Mouse (Mus musculus): Measurements from ENCODE around the gene 1700003F12Rik. TPM values are rescaled to one million over a fixed set of nuclear protein-coding genes. Genes with fewer than 3 reads are reported as not detected.

The 1700003F12Rik gene
- polyA plus RNA-seq, 1 experiment from 2014 or later = 1.1 TPM

GRCm38 (mm10) chr2:154567766-154568165 is 20.9 kb downstream of the 1700003F12Rik start:
- peaks cover 7% of the 10 kb centered on the region; the same call in 1 of the 2 replicates for H3K4me1 ChIP-seq (ENCODE audit: control insufficient read depth, insufficient read depth, low read length)
- no peak for ATAC-seq (ENCODE audit: low FRiP score, low TSS enrichment)
- H3K36me3 ChIP-seq (ENCODE audit: control insufficient read depth, insufficient read depth, low read length) = no peaks in the 10 kb centered on the region
- peak overlapping the region; percentile 64 for H3K4me3 ChIP-seq (replicated peaks; ENCODE audit: low read depth, low read length)
- no peaks in the 10 kb centered on the region for H3K9me3 ChIP-seq (ENCODE audit: control insufficient read depth, low read length)
- H3K4me2 ChIP-seq (ENCODE audit: low read length) = peak overlapping the region; percentile 95
- WGBS = 63% methylated on average over 2 of the region's 2 CpGs
- no peak for DNase-seq
- H3K9ac ChIP-seq (replicated peaks; ENCODE audit: low read length) = 0 out of 2 replicates have a peak overlapping the region, but pooled peaks have one; percentile 3
- no peaks in the 10 kb centered on the region for H3K27me3 ChIP-seq (ENCODE audit: control insufficient read depth, insufficient read depth, low read length)
- peak overlapping the region; percentile 74 for H3K27ac ChIP-seq (replicated peaks; ENCODE audit: low read depth, low read length)

GRCm38 (mm10) chr2:154568329-154569070 is 21.6 kb downstream of the 1700003F12Rik start:
- H3K4me2 ChIP-seq (ENCODE audit: low read length) = peak overlapping the region; percentile 95
- no peaks in the 10 kb centered on the region for H3K27me3 ChIP-seq (ENCODE audit: control insufficient read depth, insufficient read depth, low read length)
- H3K27ac ChIP-seq (replicated peaks; ENCODE audit: low read depth, low read length) = peak overlapping the region; percentile 74
- ATAC-seq (ENCODE audit: low FRiP score, low TSS enrichment) = peak; percentile 31; the same call in 1 of the 2 replicates
- 4% methylated on average over 10 of the region's 10 CpGs for WGBS
- peak overlapping the region; percentile 64 for H3K4me3 ChIP-seq (replicated peaks; ENCODE audit: low read depth, low read length)
- H3K9me3 ChIP-seq (ENCODE audit: control insufficient read depth, low read length) = no peaks in the 10 kb centered on the region
- peak overlapping the region; percentile 48; the same call in 1 of the 2 replicates for H3K9ac ChIP-seq (replicated peaks; ENCODE audit: low read length)
- H3K4me1 ChIP-seq (ENCODE audit: control insufficient read depth, insufficient read depth, low read length) = peaks cover 7% of the 10 kb centered on the region; the same call in 1 of the 2 replicates
- H3K36me3 ChIP-seq (ENCODE audit: control insufficient read depth, insufficient read depth, low read length) = no peaks in the 10 kb centered on the region
- DNase-seq = peak; percentile 73

GRCm38 (mm10) chr2:154569071-154569748 is 22.3 kb downstream of the 1700003F12Rik start:
- H3K4me2 ChIP-seq (ENCODE audit: low read length) = peak overlapping the region; percentile 95
- under 1% methylated on average over 65 of the region's 70 CpGs for WGBS
- H3K27me3 ChIP-seq (ENCODE audit: control insufficient read depth, insufficient read depth, low read length) = no peaks in the 10 kb centered on the region
- no peaks in the 10 kb centered on the region for H3K36me3 ChIP-seq (ENCODE audit: control insufficient read depth, insufficient read depth, low read length)
- peak overlapping the region; percentile 64 for H3K4me3 ChIP-seq (replicated peaks; ENCODE audit: low read depth, low read length)
- no peaks in the 10 kb centered on the region for H3K9me3 ChIP-seq (ENCODE audit: control insufficient read depth, low read length)
- peaks cover 7% of the 10 kb centered on the region; the same call in 1 of the 2 replicates for H3K4me1 ChIP-seq (ENCODE audit: control insufficient read depth, insufficient read depth, low read length)
- ATAC-seq (ENCODE audit: low FRiP score, low TSS enrichment) = peak; percentile 58
- H3K27ac ChIP-seq (replicated peaks; ENCODE audit: low read depth, low read length) = peak overlapping the region; percentile 74
- H3K9ac ChIP-seq (replicated peaks; ENCODE audit: low read length) = peak overlapping the region; percentile 48
- DNase-seq = peak; percentile 65

- Histone ChIP-seq H3K27me3 (ENCODE audit: control insufficient read depth, insufficient read depth, low read length) (no peaks in the 10 kb centered on the region), H3K36me3 (ENCODE audit: control insufficient read depth, insufficient read depth, low read length) (no peaks in the 10 kb centered on the region), H3K9me3 (ENCODE audit: control insufficient read depth, low read length) (no peaks in the 10 kb centered on the region), H3K27ac (replicated peaks; ENCODE audit: low read depth, low read length) (peak within 1 kb of the TSS; percentile 74), H3K9ac (replicated peaks; ENCODE audit: low read length) (peak within 1 kb of the TSS; percentile 48), H3K4me1 (ENCODE audit: control insufficient read depth, insufficient read depth, low read length) (peaks cover 7% of the 10 kb centered on the region; the same call in 1 of the 2 replicates), H3K4me3 (replicated peaks; ENCODE audit: low read depth, low read length) (peak within 1 kb of the TSS; percentile 64), H3K4me2 (ENCODE audit: low read length) (peak within 1 kb of the TSS; percentile 95)
- DNase-seq = peak; percentile 98
- peak; percentile 97 for ATAC-seq (ENCODE audit: low FRiP score, low TSS enrichment)
- WGBS = under 1% methylated on average over 39 of the region's 44 CpGs
Measured at GRCm38 (mm10) chr2:154569836-154570286, 23.0 kb downstream of the 1700003F12Rik start, which contains the start of gene E2f1. Gene E2f1 (minus strand): TSS chr2:154569892.

GRCm38 (mm10) chr2:154570666-154571065 is 23.8 kb downstream of the 1700003F12Rik start:
- 74% methylated on average over 4 of the region's 4 CpGs for WGBS
- Histone ChIP-seq H3K9me3 (ENCODE audit: control insufficient read depth, low read length) (no peaks in the 10 kb centered on the region), H3K4me3 (replicated peaks; ENCODE audit: low read depth, low read length) (no peak overlapping the region), H3K36me3 (ENCODE audit: control insufficient read depth, insufficient read depth, low read length) (no peaks in the 10 kb centered on the region), H3K27ac (replicated peaks; ENCODE audit: low read depth, low read length) (no peak overlapping the region), H3K27me3 (ENCODE audit: control insufficient read depth, insufficient read depth, low read length) (no peaks in the 10 kb centered on the region), H3K4me1 (ENCODE audit: control insufficient read depth, insufficient read depth, low read length) (peaks cover 7% of the 10 kb centered on the region; the same call in 1 of the 2 replicates), H3K4me2 (ENCODE audit: low read length) (peak overlapping the region; percentile 95), H3K9ac (replicated peaks; ENCODE audit: low read length) (no peak overlapping the region)
- DNase-seq = no peak
- ATAC-seq (ENCODE audit: low FRiP score, low TSS enrichment) = no peak

- Histone ChIP-seq H3K9me3 (ENCODE audit: control insufficient read depth, low read length) (no peaks in the 10 kb centered on the region), H3K4me2 (ENCODE audit: low read length) (no peak overlapping the region), H3K27me3 (ENCODE audit: control insufficient read depth, insufficient read depth, low read length) (no peaks in the 10 kb centered on the region), H3K27ac (replicated peaks; ENCODE audit: low read depth, low read length) (no peak overlapping the region), H3K36me3 (ENCODE audit: control insufficient read depth, insufficient read depth, low read length) (no peaks in the 10 kb centered on the region), H3K4me1 (ENCODE audit: control insufficient read depth, insufficient read depth, low read length) (peaks cover 7% of the 10 kb centered on the region; the same call in 1 of the 2 replicates), H3K9ac (replicated peaks; ENCODE audit: low read length) (no peak overlapping the region), H3K4me3 (replicated peaks; ENCODE audit: low read depth, low read length) (no peak overlapping the region)
- 87% methylated on average over 4 of the region's 4 CpGs for whole genome bisulfite sequencing
- DNase-seq (no peak), ATAC-seq (ENCODE audit: low FRiP score, low TSS enrichment) (no peak)
Measured at GRCm38 (mm10) chr2:154571266-154571665, 24.4 kb downstream of the 1700003F12Rik start.

GRCm38 (mm10) chr2:154571976-154572375 is 25.1 kb downstream of the 1700003F12Rik start:
- no peak overlapping the region for H3K4me3 ChIP-seq (replicated peaks; ENCODE audit: low read depth, low read length)
- no peaks in the 10 kb centered on the region for H3K36me3 ChIP-seq (ENCODE audit: control insufficient read depth, insufficient read depth, low read length)
- ATAC-seq (ENCODE audit: low FRiP score, low TSS enrichment) (no peak), DNase-seq (no peak)
- no peak overlapping the region for H3K27ac ChIP-seq (replicated peaks; ENCODE audit: low read depth, low read length)
- 80% methylated on average over 8 of the region's 8 CpGs for WGBS
- peaks cover 6% of the 10 kb centered on the region for H3K4me1 ChIP-seq (ENCODE audit: control insufficient read depth, insufficient read depth, low read length)
- no peaks in the 10 kb centered on the region for H3K9me3 ChIP-seq (ENCODE audit: control insufficient read depth, low read length)
- H3K4me2 ChIP-seq (ENCODE audit: low read length) = no peak overlapping the region
- no peak overlapping the region for H3K9ac ChIP-seq (replicated peaks; ENCODE audit: low read length)
- no peaks in the 10 kb centered on the region for H3K27me3 ChIP-seq (ENCODE audit: control insufficient read depth, insufficient read depth, low read length)

GRCm38 (mm10) chr2:154572996-154573395 is 26.1 kb downstream of the 1700003F12Rik start:
- H3K4me2 ChIP-seq (ENCODE audit: low read length) = no peak overlapping the region
- WGBS = 74% methylated on average over 3 of the region's 3 CpGs
- H3K27ac ChIP-seq (replicated peaks; ENCODE audit: low read depth, low read length) = no peak overlapping the region
- no peaks in the 10 kb centered on the region for H3K9me3 ChIP-seq (ENCODE audit: control insufficient read depth, low read length)
- H3K4me1 ChIP-seq (ENCODE audit: control insufficient read depth, insufficient read depth, low read length) = peaks cover 14% of the 10 kb centered on the region
- no peak for DNase-seq
- H3K27me3 ChIP-seq (ENCODE audit: control insufficient read depth, insufficient read depth, low read length) = no peaks in the 10 kb centered on the region
- no peaks in the 10 kb centered on the region for H3K36me3 ChIP-seq (ENCODE audit: control insufficient read depth, insufficient read depth, low read length)
- ATAC-seq (ENCODE audit: low FRiP score, low TSS enrichment) = no peak
- no peak overlapping the region for H3K9ac ChIP-seq (replicated peaks; ENCODE audit: low read length)
- no peak overlapping the region for H3K4me3 ChIP-seq (replicated peaks; ENCODE audit: low read depth, low read length)

Measured in midbrain, embryonic 14.5 days (tissue).